Mouse (Mus musculus): ENCODE measurements around the gene Dgkd.

DNA sequence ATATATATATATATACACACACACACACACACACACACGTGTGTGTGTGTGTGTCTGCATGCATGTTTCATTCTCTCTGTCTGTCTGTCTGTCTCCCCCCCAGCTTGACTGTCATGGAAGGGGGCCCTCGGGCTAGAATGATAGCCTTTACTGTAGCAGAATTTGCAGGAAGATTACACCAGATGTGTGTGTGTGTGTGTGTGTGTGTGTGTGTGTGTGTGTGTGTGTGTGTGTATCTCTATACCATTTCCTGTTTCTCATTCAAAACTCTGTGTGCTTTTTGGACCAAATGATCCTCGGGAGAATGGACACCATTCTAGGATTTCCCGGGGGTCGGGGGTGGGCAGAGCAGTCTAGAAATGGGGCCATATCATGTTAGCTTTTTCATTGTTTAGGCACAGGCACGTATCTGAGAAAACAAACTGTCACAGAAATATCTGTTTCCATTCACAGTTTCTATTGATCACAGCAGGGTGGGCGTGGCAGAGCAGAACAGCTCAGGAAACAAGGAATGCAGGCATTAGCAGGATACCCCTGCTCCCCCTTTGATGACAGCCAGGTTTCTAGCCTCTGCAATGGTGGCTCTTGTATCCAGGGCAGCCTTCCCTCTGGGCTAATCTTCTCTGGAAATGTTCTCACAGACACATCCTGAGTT, 24.0 kb upstream of the Dgkd start:
- no peak for TF ChIP-seq CTCF (IDR thresholded peaks at IDR 0.05; ENCODE audit: extremely low read depth, insufficient read depth, low read length)
- TF ChIP-seq POLR2A (IDR thresholded peaks at IDR 0.05; ENCODE audit: extremely low read depth, insufficient read depth, low read length), result no peak
